Mouse (Mus musculus) E14TG2a.4 (cell line): ENCODE results near the gene Dstn.

Experiments
- CTCF ChIP-seq: conservative IDR thresholded peaks from 2 replicates; pipeline ENCODE4 v1.5.1; 2014; ENCODE audit warnings: low read length
- NANOG ChIP-seq: IDR thresholded peaks from 2 replicates; pipeline ENCODE4 v1.6.1; 2014; ENCODE audit warnings: borderline replicate concordance, low read length, mixed read lengths
- POU5F1 ChIP-seq: IDR thresholded peaks from 2 replicates; pipeline ENCODE4 v1.6.1; 2014; ENCODE audit warnings: low read length, borderline replicate concordance

- TF ChIP-seq CTCF (no peak), POU5F1 (no peak), NANOG (no peak)
These were observed 2.9 kb upstream of the Dstn start for GRCm38 (mm10) chr2:143912199-143912598.
